Mouse (Mus musculus) adrenal gland (tissue): ENCODE data around the gene Apaf1.

Source experiments
- intact Hi-C: fragments of 180-260 bp; cut with DNase I; formaldehyde crosslinking; loops from one replicate; pipeline ENCODE4 v1.15.1; 2025

The Apaf1 gene

GRCm38 (mm10) chr10:90983046-90983445, 99.5 kb downstream of the Apaf1 start:
- intact Hi-C loops: no loop called here

- intact Hi-C loops: no loop called here
Observed at GRCm38 (mm10) chr10:90981811-90982210, 100.8 kb downstream of the Apaf1 start.

- intact Hi-C loops: no loop called here
Observed at GRCm38 (mm10) chr10:90974491-90974890, 108.1 kb downstream of the Apaf1 start.

- intact Hi-C loops: no loop called here
Observed at GRCm38 (mm10) chr10:90974084-90974483, 108.5 kb downstream of the Apaf1 start.

GRCm38 (mm10) chr10:90970560-90970959, 112.0 kb downstream of the Apaf1 start:
- intact Hi-C loops: no loop called here

GRCm38 (mm10) chr10:90969355-90970174, 113.0 kb downstream of the Apaf1 start:
- intact Hi-C loops: no loop called here

- intact Hi-C loops: no loop called here
Observed at GRCm38 (mm10) chr10:90968247-90968646, 114.3 kb downstream of the Apaf1 start.

- intact Hi-C loops: no loop called here
Observed at GRCm38 (mm10) chr10:90966821-90967220, 115.7 kb downstream of the Apaf1 start.

- intact Hi-C loops: no loop called here
Observed at GRCm38 (mm10) chr10:90965671-90966315, 116.8 kb downstream of the Apaf1 start.

- intact Hi-C loops: no loop called here
Observed at GRCm38 (mm10) chr10:90964511-90964910, 118.1 kb downstream of the Apaf1 start.

GRCm38 (mm10) chr10:90960374-90960773, 122.2 kb downstream of the Apaf1 start:
- intact Hi-C loops: no loop called here

GRCm38 (mm10) chr10:90953821-90954220, 128.7 kb downstream of the Apaf1 start:
- intact Hi-C loops: no loop called here

GRCm38 (mm10) chr10:90953103-90953709, 129.4 kb downstream of the Apaf1 start:
- intact Hi-C loops: no loop called here

GRCm38 (mm10) chr10:90947608-90948373, 134.8 kb downstream of the Apaf1 start:
- intact Hi-C loops: no loop called here

- intact Hi-C loops: no loop called here
Observed at GRCm38 (mm10) chr10:90947043-90947442, 135.5 kb downstream of the Apaf1 start.

GRCm38 (mm10) chr10:90942001-90942700, 140.4 kb downstream of the Apaf1 start:
- intact Hi-C loops: no loop called here

GRCm38 (mm10) chr10:90940521-90941520, 141.7 kb downstream of the Apaf1 start:
- intact Hi-C loops: no loop called here
